In the genomic region with DNA sequence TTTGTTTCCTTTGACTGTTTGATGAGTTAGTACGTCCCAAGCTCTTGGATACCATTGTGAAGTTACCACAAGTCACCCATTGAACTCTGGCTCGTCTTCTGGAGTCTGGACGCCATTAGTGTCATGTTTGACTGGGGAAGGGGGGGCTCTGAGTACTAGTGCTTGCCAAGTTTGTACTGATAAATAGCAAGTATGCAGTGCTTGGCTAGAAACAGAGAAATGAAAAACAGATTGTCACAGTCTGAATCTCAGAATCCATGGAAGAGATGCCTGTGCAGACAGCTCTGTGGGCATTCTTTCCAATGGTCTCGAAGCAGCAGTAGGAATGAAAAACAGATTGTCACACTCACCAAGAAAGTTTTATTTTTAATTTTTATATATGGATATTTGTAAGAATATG, we compare ENCODE assay signal across 20 mouse cellular contexts.
A peak's percentile ranks its signal among the peaks of the same experiment; 100 is the strongest.
DNase-seq lines count a peak whose midpoint lies in the region; ATAC-seq and TF ChIP-seq lines count a peak whose summit lies in the region.
"Had no signal": no experiment of that assay in that cellular context is flagged by ENCODE, and none has a peak within 500 bp of the region (broad histone marks: within the 10 kb centered on the region; RNA-seq: fewer than 3 reads in every experiment).

No protein-coding gene starts in this region.

- no peaks in the 10 kb centered on the region for H3K9me3 ChIP-seq in embryonic facial prominence, embryonic 11.5 days (replicated peaks; ENCODE audit: control insufficient read depth, low read length)
- no peaks in the 10 kb centered on the region for H3K9me3 ChIP-seq in embryonic facial prominence, embryonic 10.5 days
- no peaks in the 10 kb centered on the region for H3K9me3 ChIP-seq in liver, embryonic 12.5 days (replicated peaks)
- no peaks in the 10 kb centered on the region for H3K9me3 ChIP-seq in embryonic facial prominence, embryonic 15.5 days (replicated peaks)
- no peaks in the 10 kb centered on the region for H3K9me3 ChIP-seq in hindbrain, embryonic 10.5 days
- H3K9me3 ChIP-seq: forebrain, embryonic 13.5 days; kidney, embryonic 15.5 days; liver, embryonic 13.5 days; stomach, embryonic 15.5 days had no signal

- no peak for ATAC-seq in embryonic facial prominence, embryonic 11.5 days (replicated peaks; ENCODE audit: insufficient number of reproducible peaks, low FRiP score, low TSS enrichment, low read depth)
- no peak for ATAC-seq in liver, embryonic 12.5 days
- ATAC-seq in embryonic facial prominence, embryonic 15.5 days (ENCODE audit: insufficient number of reproducible peaks, low FRiP score, low TSS enrichment, low read depth): peak; percentile 60
- ATAC-seq: forebrain, embryonic 13.5 days; hindbrain, postnatal 0 days; intestine, embryonic 16.5 days had no signal

- TF ChIP-seq POLR2A in liver, adult 2 months (IDR thresholded peaks at IDR 0.05; ENCODE audit: extremely low read depth, insufficient read depth, low read length): no peak

- no peaks in the 10 kb centered on the region for H3K36me3 ChIP-seq in embryonic facial prominence, embryonic 11.5 days (replicated peaks; ENCODE audit: control insufficient read depth, insufficient read depth, low read depth, low read length)
- no peaks in the 10 kb centered on the region for H3K36me3 ChIP-seq in embryonic facial prominence, embryonic 10.5 days (replicated peaks)
- no peaks in the 10 kb centered on the region for H3K36me3 ChIP-seq in liver, adult 2 months (ENCODE audit: control insufficient read depth, insufficient read depth, low read length)
- no peaks in the 10 kb centered on the region for H3K36me3 ChIP-seq in liver, embryonic 12.5 days
- no peaks in the 10 kb centered on the region for H3K36me3 ChIP-seq in embryonic facial prominence, embryonic 15.5 days
- no peaks in the 10 kb centered on the region for H3K36me3 ChIP-seq in hindbrain, embryonic 10.5 days
- H3K36me3 ChIP-seq: kidney, embryonic 15.5 days; liver, embryonic 13.5 days; stomach, embryonic 15.5 days had no signal

- H3K4me2 ChIP-seq in embryonic facial prominence, embryonic 11.5 days (ENCODE audit: low read depth, low read length): no peak overlapping the region
- H3K4me2 ChIP-seq in liver, embryonic 12.5 days: no peak overlapping the region
- H3K4me2 ChIP-seq in embryonic facial prominence, embryonic 15.5 days (replicated peaks): no peak overlapping the region
- H3K4me2 ChIP-seq: forebrain, embryonic 13.5 days; heart, embryonic 11.5 days; kidney, embryonic 15.5 days; liver, embryonic 13.5 days; midbrain, embryonic 11.5 days; stomach, embryonic 15.5 days had no signal

- WGBS in embryonic facial prominence, embryonic 11.5 days: 56% methylated on average over 4 of the region's 4 CpGs
- 67% methylated on average over 4 of the region's 4 CpGs for WGBS in embryonic facial prominence, embryonic 10.5 days
- WGBS in liver, adult 2 months: 73% methylated on average over 4 of the region's 4 CpGs
- WGBS in liver, embryonic 12.5 days (ENCODE audit: insufficient replicate concordance): 57% methylated on average over 4 of the region's 4 CpGs
- WGBS in embryonic facial prominence, embryonic 15.5 days: 39% methylated on average over 4 of the region's 4 CpGs
- 79% methylated on average over 4 of the region's 4 CpGs for whole genome bisulfite sequencing in hindbrain, embryonic 10.5 days

- DNase-seq in embryonic facial prominence, embryonic 11.5 days (ENCODE audit: low spot score): peak; percentile 41
- no peak for DNase-seq in embryonic facial prominence, embryonic 10.5 days (ENCODE audit: low spot score)
- DNase-seq in liver, adult 2 months (ENCODE audit: extremely low read depth, low read depth, low spot score): peak; percentile 10
- DNase-seq in 3T3-L1 (ENCODE audit: low read depth, low spot score): peak; percentile 13
- no peak for DNase-seq in hindbrain, embryonic 10.5 days (ENCODE audit: low spot score)
- DNase-seq: cerebellum, adult 11 months; cerebellum, adult 9-11 months; gastrocnemius, postnatal 10 days; liver, embryonic 13.5 days; thymus, adult 18-20 months; thymus, postnatal 36 days had no signal

- no peak overlapping the region for H3K4me3 ChIP-seq in embryonic facial prominence, embryonic 11.5 days (ENCODE audit: low read depth, low read length)
- no peak overlapping the region for H3K4me3 ChIP-seq in embryonic facial prominence, embryonic 10.5 days
- no peak overlapping the region for H3K4me3 ChIP-seq in liver, adult 2 months (ENCODE audit: insufficient read depth, low read depth, low read length)
- no peak overlapping the region for H3K4me3 ChIP-seq in liver, embryonic 12.5 days
- H3K4me3 ChIP-seq in embryonic facial prominence, embryonic 15.5 days (replicated peaks): no peak overlapping the region
- no peak overlapping the region for H3K4me3 ChIP-seq in hindbrain, embryonic 10.5 days
- H3K4me3 ChIP-seq: forebrain, embryonic 13.5 days; kidney, embryonic 15.5 days; liver, embryonic 13.5 days; stomach, embryonic 15.5 days had no signal

- H3K9ac ChIP-seq in embryonic facial prominence, embryonic 11.5 days (replicated peaks; ENCODE audit: low read length): no peak overlapping the region
- H3K9ac ChIP-seq in liver, adult 2 months (ENCODE audit: low read depth, low read length): no peak overlapping the region
- no peak overlapping the region for H3K9ac ChIP-seq in liver, embryonic 12.5 days
- no peak overlapping the region for H3K9ac ChIP-seq in embryonic facial prominence, embryonic 15.5 days
- H3K9ac ChIP-seq: forebrain, embryonic 13.5 days; kidney, embryonic 15.5 days; liver, embryonic 13.5 days; stomach, embryonic 15.5 days had no signal

- no peaks in the 10 kb centered on the region for H3K79me2 ChIP-seq in liver, adult 2 months (ENCODE audit: control insufficient read depth, insufficient read depth, low read length)

- no peak for TF ChIP-seq CTCF in liver, adult 2 months (IDR thresholded peaks at IDR 0.05; ENCODE audit: low read depth, low read length)

- no peaks in the 10 kb centered on the region for H3K27me3 ChIP-seq in embryonic facial prominence, embryonic 11.5 days (ENCODE audit: control insufficient read depth, insufficient read depth, low read length)
- H3K27me3 ChIP-seq in embryonic facial prominence, embryonic 10.5 days (replicated peaks; ENCODE audit: low read depth, poor library complexity, severe bottlenecking): no peaks in the 10 kb centered on the region
- H3K27me3 ChIP-seq in liver, adult 2 months (ENCODE audit: control insufficient read depth, insufficient read depth, low read length): no peaks in the 10 kb centered on the region
- no peaks in the 10 kb centered on the region for H3K27me3 ChIP-seq in liver, embryonic 12.5 days (replicated peaks)
- no peaks in the 10 kb centered on the region for H3K27me3 ChIP-seq in embryonic facial prominence, embryonic 15.5 days
- no peaks in the 10 kb centered on the region for H3K27me3 ChIP-seq in hindbrain, embryonic 10.5 days (ENCODE audit: insufficient read depth, poor library complexity, severe bottlenecking)
- H3K27me3 ChIP-seq: forebrain, embryonic 13.5 days; kidney, embryonic 15.5 days; liver, embryonic 13.5 days; stomach, embryonic 15.5 days had no signal

- H3K4me1 ChIP-seq in embryonic facial prominence, embryonic 11.5 days (ENCODE audit: control insufficient read depth, insufficient read depth, low read length): no peaks in the 10 kb centered on the region
- H3K4me1 ChIP-seq in embryonic facial prominence, embryonic 10.5 days: no peaks in the 10 kb centered on the region
- H3K4me1 ChIP-seq in liver, adult 2 months (ENCODE audit: control insufficient read depth, insufficient read depth, low read length): no peaks in the 10 kb centered on the region
- no peaks in the 10 kb centered on the region for H3K4me1 ChIP-seq in liver, embryonic 12.5 days
- peaks cover 10% of the 10 kb centered on the region; the same call in 1 of the 2 replicates for H3K4me1 ChIP-seq in embryonic facial prominence, embryonic 15.5 days
- H3K4me1 ChIP-seq in hindbrain, embryonic 10.5 days (replicated peaks): no peaks in the 10 kb centered on the region
- H3K4me1 ChIP-seq: forebrain, embryonic 13.5 days; kidney, embryonic 15.5 days; liver, embryonic 13.5 days; stomach, embryonic 15.5 days had no signal

- no peak overlapping the region for H3K27ac ChIP-seq in embryonic facial prominence, embryonic 11.5 days (replicated peaks; ENCODE audit: low read depth, low read length)
- H3K27ac ChIP-seq in embryonic facial prominence, embryonic 10.5 days (replicated peaks): no peak overlapping the region
- no peak overlapping the region for H3K27ac ChIP-seq in liver, adult 2 months (replicated peaks; ENCODE audit: insufficient read depth, low read depth, low read length)
- no peak overlapping the region for H3K27ac ChIP-seq in liver, embryonic 12.5 days
- H3K27ac ChIP-seq in embryonic facial prominence, embryonic 15.5 days (replicated peaks): 0 out of 2 replicates have a peak overlapping the region, but pooled peaks have one; percentile 44
- H3K27ac ChIP-seq in hindbrain, embryonic 10.5 days: no peak overlapping the region
- H3K27ac ChIP-seq: forebrain, embryonic 13.5 days; hindbrain, postnatal 0 days; kidney, embryonic 15.5 days; liver, embryonic 13.5 days; stomach, embryonic 15.5 days had no signal

Comparison
In these comparisons a context has a peak if more than half of its experiments do, and no peak if none do; other contexts are left out.
1. DNase-seq: peak in embryonic facial prominence, embryonic 11.5 days (single experiment), liver, adult 2 months (single experiment) and 3T3-L1 (single experiment); none in embryonic facial prominence, embryonic 10.5 days (single experiment) and hindbrain, embryonic 10.5 days (single experiment).